Mouse (Mus musculus) embryonic facial prominence, embryonic 10.5 days (tissue): ENCODE measurements around the gene Ccdc71l. TPM values are rescaled to one million over a fixed set of nuclear protein-coding genes. Genes with fewer than 3 reads are reported as not detected.

Experiments used
- polyA plus RNA-seq: library from polyadenylated mRNA; unstranded; fragments of >200 nt; fragmentation: Nextera tagmentation; extraction: Ambion mirVana; gene quantifications from 2 replicates; pipeline ENCODE4 v1.2.1, GENCODE M21; 2016

Gene Ccdc71l
- polyA plus RNA-seq, 1 experiment from 2014 or later: 3.0 TPM

Other genes with a start within 250 kb of the Ccdc71l start
- gene Pik3cg, start 170.0 kb upstream of the Ccdc71l start, polyA plus RNA-seq: 0.99 and 1.0 TPM in 2 replicates